Mouse (Mus musculus) induced T-regulatory cell, adult 2 months (primary cell): ENCODE measurements around the gene Hdac11.

Experiments used
- DNase-seq: peaks from one replicate; pipeline ENCODE4 v3.0.0-alpha.2; 2012; ENCODE audit warnings: low read depth

Hdac11 gene

DNA sequence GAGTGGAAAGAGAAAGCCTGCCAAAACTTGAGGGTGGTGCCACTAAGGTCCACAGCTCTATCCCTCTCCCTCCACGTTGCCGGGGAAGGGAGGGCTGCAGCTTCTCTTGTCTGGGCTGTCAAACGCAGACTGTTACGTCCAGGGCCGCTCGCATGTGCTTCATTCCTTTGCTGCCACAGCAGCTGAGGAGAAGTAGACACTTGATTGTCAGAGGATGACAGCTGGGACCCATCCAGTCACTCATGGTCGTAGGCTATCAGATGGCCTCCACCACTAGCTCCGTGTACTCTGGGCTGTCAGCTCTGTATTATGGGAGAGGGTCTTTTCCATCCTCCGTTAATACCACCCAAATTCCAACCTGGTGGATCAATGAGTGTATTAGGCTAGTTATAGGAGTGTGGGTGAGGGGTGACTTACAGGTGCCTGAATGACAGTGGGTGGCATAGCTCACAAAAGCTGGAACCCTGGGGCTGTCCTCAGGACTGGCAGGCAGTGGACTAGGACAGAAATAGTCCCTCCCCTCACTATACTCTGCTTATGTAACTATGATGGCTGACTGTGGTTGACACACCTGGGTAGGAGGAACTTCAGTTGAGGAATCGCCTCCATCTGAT is 19.0 kb upstream of the Hdac11 start:
- no peak for DNase-seq

- DNase-seq, result peak; percentile 89
Measured at GRCm38 (mm10) chr6:91139846-91140245, 16.6 kb upstream of the Hdac11 start.

GRCm38 (mm10) chr6:91145056-91145455 is 11.4 kb upstream of the Hdac11 start:
- no peak for DNase-seq

DNA sequence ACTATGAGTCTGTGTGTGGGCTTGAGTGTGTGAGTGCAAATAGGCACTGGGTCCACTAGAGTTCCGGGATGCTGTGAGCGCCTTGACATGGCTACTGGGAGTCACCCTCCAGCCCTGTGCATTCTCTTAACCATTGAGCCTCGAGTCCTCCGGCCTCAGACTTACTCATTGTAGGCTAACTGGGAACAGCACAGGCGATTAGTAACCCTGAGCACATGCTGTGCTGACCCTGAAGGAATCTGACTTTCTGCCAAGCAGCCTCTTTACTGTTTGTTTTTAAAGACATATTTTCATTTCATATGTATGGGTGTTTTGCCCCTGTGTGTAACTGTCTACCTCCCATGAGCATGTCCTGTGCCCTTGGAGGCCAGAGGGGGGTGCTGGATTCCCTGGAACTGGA is 10.9 kb upstream of the Hdac11 start:
- DNase-seq, result no peak

GRCm38 (mm10) chr6:91146443-91147151 is 9.9 kb upstream of the Hdac11 start:
- no peak for DNase-seq

DNA sequence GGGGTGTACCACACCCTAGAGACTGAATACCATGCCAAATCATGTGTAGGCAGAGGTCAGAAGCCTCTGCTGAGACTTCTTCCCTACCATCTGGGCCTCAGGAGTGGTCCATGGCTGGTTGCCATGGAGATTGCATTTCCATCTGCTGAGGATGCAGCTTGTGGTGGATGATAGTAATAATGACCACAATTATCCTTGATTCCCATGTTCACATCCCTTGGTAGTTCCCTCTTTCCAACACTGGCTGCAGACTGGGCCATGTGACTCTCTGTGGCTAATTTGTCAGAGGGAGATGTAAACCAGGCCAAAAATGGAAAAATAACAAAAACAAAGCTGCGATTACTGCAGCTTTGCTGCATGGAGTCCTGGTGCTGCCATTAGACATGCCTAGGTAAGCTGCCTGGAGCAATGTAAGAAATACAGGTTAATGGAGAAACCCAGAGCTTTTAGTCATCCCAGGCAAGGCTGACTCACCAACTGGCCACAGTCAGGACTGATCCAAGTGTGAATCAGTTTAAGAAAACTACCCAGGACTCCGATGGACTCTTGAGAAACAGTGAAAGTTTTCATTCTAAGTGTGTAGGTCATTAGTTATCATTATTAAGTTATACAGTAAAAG is 9.2 kb upstream of the Hdac11 start:
- no peak for DNase-seq

DNA sequence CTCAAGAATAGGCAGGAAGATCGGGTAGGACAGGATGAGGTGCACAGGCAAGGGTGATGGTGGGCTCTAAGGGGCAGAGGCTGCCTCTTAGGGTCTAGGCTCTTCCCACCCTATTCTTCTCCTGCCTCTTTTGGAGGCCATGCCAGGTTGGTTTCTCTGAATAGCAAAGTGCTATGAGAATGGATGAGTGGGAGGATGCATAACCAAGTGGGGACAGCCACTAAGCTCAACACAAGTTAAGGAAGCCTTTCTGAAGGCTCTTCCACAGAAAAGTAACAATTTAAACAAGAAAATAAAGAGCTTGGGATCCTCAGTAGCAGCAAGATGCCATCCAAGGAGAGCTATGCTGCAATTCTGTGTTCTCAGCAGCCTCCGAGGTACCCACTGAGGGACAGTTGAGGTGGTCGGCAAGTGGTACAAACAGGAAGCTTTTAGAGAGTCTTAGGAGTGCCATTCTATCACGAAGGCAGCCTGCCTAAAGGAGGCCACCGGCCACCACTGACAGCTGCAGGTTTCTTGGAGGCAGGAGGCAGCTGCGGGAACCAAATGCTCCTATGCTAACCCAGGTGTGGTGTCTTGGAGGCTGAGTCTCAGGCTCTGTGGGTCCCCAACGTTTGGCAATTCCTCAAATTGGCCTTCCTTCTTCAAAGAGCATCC is 3.4 kb upstream of the Hdac11 start:
- no peak for DNase-seq

DNA sequence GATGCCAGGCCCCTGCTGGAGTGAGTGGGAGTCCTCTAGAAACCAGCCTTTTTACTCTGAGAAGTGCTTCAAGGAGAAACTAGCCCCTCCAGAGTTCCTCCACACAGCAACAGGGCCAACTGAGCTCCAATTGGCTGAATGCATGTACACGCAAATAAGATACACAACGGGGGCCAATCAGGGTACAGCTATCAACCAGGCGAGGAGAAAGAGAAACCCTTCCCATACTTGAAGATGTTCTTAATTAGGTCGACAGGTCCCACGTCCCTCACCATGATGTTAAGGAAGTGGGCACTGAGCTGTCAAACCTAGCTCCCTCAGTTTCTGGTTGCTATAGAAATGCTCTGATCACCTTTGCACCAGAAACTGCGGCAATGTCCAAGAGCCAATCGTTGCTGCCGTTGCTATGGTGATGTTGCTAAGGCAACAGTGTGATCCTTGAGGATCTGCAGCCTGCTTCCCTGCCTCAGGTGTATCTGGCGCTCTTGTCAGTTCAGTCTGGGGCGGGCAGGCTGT is 2.9 kb upstream of the Hdac11 start:
- peak; percentile 68 for DNase-seq

DNA sequence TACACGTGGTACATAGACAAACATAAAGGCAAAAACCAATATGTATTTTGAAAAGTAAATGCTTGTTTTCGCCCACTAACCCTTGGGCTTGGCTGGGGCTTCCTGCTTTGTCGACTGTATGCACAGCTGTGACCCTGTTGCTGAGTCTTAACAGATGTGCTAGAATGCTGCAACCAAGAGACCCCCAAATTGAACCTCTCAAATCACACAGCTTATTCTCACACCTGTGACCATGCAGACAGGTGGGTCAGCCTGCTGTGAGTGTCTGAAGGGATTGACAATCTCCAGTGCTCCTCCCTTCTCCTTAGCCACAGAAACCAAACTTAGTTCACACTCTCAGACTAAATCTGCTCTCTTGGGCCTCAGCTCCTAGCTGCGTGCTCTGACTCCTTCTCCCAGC is 1.8 kb upstream of the Hdac11 start:
- DNase-seq, result no peak

DNA sequence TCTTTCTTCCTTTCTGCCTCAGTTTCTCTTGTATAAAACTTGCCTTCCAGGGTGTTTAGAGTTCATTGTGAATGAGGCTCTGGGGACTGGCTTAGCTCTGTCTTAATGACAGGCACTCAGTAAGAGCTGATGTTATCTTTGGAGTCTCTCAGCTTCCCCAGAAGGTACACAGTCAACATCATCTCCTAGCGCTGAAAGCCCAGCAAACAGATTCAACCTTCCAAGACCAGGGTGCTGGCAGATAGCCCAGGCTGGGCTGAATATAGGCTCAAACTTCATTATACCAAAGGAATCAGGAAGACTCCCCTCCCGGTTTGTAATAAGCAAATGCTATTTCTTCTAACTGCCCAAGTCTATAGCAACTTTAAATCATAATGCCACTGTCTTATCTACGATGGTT is 1.2 kb upstream of the Hdac11 start:
- no peak for DNase-seq

GRCm38 (mm10) chr6:91156062-91156461 is 403 bp upstream of the Hdac11 start:
- DNase-seq, result no peak

- DNase-seq, result no peak
Measured at GRCm38 (mm10) chr6:91157237-91157570, 739 bp downstream of the Hdac11 start.

GRCm38 (mm10) chr6:91159047-91159446 is 2.6 kb downstream of the Hdac11 start:
- DNase-seq, result no peak

- no peak for DNase-seq
Measured at GRCm38 (mm10) chr6:91160399-91160798, 3.9 kb downstream of the Hdac11 start.

- no peak for DNase-seq
Measured at GRCm38 (mm10) chr6:91160976-91161375, 4.5 kb downstream of the Hdac11 start.

DNA sequence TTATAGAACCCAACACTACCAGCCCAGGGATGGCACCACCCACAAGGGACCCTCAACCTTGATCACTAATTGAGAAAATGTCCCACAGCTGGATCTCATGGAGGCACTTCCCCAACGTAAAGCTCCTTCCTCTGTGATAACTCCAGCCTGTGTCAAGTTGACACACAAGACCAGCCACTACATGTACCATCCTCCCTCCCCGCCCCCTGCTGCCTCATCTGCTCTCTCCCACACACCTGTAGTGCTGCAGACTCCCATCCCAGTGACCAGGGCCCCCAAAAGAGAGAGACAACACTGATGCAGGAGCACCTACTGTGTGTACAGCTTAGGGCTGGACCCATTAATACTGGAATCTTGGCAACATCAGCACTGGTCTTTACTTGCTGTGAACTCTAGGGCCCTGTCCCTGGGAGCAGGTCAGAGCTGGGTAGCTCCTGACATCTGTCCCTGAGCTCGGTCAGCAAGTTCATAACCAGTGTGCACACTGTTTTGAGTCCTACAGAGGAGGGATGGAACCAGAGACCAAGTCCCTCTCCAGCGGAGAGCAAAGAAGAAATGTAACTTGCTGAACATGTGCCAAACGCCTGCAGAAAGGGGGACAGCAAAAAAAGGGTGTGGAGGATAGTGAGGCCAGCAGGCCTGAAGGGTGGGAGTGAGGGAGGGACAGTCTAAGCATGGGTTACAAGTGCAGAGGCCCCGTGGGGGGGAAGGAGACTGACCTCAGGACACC is 5.2 kb downstream of the Hdac11 start:
- no peak for DNase-seq

- DNase-seq, result no peak
Measured at GRCm38 (mm10) chr6:91162314-91162713, 5.8 kb downstream of the Hdac11 start.

DNA sequence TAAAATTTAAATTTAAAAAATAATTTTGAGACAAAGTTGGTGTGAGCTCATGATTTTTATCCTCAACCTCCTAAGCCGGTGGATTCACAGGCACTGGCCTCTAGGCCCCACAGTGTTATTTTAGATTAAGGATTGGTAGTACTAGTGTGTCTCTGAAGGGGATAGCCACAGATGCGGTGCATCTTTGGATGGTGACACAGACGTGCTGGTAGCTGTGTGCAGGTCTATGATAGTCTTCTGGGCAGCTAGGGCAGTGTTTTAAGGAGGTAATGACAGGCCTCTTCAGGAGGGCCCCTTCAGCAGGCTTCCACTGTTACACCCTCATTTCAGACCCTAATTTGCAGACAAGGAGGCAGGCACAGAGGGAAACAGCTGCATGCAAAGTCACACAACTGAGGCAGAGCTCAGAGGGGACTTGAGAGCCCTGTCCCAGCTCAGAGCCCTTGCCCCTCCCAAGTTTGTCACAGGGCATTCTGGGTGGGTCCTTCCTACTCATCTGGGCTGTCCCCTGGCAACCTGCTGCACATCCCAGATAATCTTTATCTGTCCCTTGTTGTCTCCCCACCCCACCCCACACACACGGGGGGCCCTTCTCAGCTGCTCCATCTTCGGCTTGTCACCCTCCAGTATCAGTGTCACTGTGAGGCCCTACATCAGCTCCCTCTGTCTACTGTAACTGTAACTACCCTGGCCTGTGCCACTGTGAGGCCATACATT is 6.9 kb downstream of the Hdac11 start:
- DNase-seq, result no peak

GRCm38 (mm10) chr6:91164584-91164983 is 8.1 kb downstream of the Hdac11 start:
- no peak for DNase-seq

DNA sequence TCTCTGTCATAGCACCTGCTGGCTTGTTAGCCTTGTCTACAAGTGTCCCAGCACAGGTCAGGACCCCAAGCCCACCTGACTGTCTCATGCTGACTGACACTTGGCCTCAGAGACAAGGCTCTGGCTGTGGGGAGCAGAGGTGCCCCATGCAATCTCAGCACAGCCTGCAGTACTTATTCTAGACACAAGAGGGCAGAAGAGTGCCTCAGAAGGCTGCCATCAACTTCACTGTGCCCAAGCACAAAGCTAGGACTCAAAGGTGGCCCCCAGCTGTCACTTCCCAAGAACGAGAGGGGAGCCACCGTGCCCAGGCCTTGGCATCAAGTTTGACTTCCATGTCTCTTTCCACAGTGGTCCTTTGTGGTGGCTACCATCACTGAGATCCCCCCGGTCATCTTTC is 8.7 kb downstream of the Hdac11 start:
- DNase-seq, result peak; percentile 81

- DNase-seq, result no peak
Measured at GRCm38 (mm10) chr6:91167828-91168227, 11.4 kb downstream of the Hdac11 start.

DNA sequence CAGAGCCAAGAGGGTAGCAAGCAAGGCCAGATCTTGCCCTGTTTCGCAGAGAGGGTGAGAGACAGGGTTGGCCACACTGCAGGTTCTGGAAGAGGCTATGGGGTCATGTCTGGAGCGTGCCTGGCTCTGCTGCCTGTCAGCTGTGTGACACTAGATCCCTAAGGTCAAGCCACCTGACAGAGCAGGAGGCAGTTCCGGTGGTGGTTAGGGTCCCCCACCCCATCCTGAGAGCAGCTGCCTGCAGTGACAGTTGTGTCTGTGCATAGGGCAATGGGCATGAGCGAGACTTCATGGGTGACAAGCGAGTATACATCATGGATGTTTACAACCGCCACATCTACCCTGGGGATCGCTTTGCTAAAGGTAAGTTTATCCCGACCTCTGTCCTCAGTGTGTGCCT is 12.7 kb downstream of the Hdac11 start:
- no peak for DNase-seq
